Mouse (Mus musculus) right cerebral cortex, postnatal 10 days (tissue): ENCODE data around the gene Tmem158.

Experiments used
- DNase-seq, 2 experiments: peaks; one replicate each; pipeline ENCODE4 v3.0.0; 2021; ENCODE audit warnings: low spot score in 2 of 2

Tmem158 gene

DNA sequence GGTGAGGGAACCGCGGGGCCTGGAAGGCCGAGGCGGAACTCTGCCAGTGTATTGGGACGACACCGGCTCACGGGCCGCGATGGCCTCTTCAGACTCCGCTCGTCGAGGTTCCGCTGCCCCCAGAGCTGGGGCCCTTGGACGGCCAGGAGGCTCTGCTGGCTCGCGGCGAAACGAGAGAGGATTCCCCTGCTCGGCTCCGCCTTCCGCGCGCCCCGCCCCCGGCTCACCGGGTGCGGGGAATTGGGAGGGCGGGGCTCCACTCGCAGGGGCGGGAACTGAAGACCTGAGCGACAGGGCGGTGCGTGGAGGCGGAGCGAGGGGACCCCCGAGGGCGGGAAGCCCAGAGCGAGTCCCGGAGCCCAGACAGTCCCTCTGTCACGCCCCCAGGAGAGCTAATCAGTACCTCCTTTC lies at the start of gene Tmem158:
Gene Tmem158 (minus strand): TSS at position 154 of the 411 bp plus-strand sequence.
- peak; percentile 90 to 93 for DNase-seq

DNA sequence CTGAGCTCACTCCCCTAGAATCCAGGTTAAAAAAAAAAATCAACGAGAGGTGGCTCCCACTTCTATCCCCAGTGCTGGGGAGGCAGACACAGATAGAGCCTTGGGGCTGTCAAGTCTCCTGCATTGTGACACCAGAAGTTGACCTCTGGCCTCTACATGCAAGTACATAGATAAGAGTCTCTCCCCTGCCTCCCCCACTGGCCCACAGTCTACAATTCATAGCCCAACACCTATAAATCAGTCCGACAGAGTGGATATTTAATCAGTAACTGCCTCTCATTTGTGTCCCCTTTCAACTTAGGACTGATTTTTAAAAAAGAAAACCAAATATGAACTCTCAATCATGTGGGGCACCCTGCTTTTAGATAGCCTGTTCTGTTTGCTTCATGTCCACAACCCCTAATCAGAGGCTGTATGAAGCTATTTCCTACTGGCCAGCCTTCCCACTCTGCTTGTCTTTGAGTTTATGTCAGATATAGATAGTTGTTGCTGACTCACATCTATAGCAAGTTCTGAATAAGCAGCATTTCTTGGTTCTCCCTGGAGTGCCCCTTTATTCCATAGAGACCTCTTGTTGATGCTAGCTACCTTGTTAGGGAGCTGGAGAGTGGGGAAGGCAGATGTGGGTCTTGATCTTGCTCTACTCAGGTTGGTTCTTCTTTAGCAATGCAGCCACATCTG lies 49.3 kb upstream of the Tmem158 start:
- no peak for DNase-seq

DNA sequence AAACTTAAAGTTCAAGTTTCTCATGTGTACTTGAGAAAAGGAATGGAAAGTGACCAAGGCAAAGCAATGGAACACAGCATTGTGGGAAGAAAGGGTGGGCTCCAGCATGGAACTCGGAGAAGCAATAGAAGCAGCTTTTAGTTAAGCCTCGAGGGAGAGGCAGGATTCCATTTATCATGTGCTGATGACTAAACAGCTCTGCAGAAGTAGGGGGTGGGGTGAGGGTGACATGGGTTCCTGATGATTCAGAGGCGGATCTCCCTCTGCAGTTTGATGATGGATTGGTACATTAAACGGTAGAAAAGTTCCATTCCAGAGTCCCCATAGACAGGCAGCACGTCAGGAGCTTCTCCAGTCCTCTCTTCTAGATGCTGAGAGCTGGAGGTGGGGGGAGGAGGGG lies 48.5 kb upstream of the Tmem158 start:
- DNase-seq, result no peak

DNA sequence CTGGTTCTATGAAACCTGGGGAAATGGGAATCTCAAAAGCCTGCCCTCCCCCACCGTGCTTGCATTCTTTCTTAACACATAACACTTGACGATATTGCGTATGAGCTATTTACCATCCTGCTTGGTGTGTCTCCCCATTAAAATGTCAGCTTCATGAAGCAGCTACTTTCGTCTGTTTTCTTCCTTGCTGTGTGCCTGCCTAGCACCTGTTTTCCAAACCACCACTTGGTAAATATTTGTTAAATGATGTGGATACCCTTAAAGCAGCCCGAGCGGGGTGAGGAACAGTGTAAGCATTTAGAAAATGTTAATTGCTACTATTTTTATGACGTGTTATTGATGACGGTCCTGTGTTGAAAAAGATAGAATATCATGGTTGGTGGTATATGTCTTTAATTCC lies 44.4 kb upstream of the Tmem158 start:
- no peak for DNase-seq

DNA sequence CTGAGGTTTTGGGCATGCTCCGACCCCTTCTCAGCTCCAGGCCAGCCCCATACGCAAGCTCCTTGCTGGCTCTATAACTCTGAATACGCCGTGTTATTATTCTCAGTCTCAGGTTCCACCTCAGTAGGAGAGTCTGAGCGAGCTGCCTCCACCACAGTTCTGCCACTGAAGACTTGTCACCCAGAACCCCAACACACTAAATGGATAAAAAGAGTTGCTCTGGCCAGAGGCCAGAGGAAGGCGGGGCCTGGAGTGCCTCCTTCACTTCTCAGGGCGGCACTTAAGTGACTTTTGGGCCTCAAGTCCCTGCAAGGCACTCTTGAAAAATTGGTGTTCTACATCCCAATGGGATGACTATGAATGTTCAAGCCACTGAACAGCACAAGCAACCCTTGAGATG lies 43.4 kb upstream of the Tmem158 start:
- DNase-seq, result no peak

DNA sequence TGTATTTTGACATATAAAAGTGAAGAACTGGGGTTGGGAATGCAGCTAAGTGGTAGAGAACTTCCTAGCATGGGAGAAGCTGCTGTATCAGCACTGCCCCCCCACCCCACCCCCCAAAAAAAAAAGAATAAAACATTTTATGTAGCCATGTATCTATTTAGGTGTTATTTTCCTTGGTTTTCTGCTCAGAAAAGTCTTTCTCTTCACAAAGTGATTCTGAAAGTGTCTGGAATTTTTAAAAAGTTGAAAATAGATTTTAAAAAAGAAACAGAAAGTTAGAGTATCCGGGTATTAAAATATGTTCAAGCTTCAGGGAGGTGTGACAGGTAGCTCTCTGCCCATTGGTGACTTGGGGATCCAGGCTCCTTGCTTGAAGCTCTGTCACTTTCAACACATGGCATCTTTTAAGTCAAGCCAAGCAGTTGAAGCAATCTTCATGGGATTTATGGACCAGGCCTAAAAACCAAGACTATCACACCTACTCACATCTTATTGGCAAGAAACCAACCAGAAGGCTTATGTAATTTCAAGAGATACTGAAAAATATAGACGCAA lies 42.3 kb upstream of the Tmem158 start:
- DNase-seq, result no peak

DNA sequence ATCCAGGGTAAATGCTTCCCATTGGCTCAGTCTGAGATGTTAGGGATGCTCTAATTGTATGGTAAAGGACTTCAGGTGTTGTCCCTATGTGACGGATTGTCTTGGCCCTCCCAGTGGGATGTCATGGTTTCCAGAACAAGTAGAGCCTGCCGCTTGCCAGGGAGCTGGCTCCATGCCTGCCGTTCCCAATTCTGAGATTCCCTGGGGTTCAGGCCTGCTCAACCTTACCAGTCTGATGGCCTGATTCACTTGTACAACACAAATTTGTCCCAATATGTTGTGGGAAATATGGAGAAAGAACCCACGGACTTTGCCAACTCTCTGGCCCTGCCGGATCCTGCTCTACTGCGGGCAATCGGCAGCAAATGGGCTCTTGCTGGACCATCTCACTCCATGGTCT lies 37.3 kb upstream of the Tmem158 start:
- no peak for DNase-seq

DNA sequence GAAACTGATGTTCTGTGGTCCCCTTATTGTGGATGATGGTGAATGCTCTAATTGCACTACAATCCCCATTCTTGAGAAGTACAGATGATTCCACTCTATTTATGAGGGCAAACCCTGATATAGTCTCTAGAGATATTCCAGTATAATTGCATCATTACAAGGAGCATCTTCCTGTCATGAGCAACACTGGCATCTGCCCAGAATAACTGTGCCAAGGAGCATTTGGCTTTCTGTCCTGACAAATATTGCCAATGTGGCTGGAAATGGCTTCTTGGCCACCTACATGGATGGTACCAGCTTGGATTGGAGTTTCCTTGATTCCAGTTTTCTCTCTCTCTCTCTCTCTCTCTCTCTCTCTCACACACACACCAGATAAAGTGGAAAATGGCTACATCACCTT lies 35.7 kb upstream of the Tmem158 start:
- DNase-seq, result no peak

DNA sequence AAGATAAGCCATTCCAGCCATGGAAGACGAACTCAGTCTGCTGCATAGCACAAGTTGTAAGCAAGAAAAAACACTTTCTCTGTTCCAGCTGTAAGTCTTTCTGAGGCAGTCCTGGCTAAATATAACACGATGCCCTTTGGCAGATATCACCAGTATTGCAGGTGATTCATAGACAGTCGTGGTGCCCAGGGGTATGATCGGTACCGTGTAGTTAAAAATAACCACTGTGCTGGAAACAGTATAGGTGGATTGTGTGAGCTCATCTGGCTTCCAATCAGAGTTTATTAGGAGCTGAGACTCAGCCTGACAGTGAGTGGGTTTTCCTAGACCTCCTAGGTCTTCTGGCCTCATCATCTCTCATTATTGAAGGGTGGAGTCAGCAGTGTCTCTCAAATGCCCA lies 34.0 kb upstream of the Tmem158 start:
- no peak for DNase-seq

DNA sequence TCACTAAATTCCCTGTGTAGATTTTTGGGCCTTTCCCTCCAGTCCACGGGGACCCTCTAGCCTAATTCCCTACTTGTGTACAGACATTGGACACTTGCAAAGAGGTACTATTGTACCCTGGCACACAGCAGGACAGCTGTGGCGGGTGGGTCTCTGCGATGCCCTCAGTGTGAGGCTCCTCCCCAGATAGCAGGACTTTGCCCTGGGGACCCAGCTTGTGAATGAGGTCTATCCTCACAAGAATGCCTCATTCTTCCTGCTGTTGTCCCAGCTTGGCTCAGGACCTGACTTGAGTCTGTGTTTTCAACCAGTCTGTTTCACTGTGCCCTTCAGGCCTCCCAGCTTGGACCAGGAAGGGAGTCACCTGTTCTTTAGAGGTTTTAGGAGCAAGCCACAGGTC lies 27.8 kb upstream of the Tmem158 start:
- no peak for DNase-seq

DNA sequence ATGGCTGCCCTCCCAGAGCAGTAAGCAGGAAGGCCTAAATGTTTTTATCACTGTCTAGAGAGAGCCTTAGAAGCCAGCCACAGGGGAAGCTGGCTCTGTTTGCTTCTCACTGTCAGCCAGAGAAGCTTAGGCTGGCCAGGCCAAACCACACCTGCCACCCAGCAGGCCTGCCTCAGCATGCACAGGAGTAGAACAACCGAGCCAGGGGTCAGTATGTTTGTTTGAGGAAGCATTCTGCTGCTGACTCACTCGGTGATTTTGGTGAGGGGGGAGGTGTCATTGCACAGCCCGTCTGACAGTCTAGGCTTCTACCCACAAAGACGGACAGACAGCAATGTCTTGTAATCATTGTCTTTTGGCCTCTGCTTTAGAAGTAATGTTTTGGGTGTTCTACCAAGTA lies 25.1 kb upstream of the Tmem158 start:
- no peak for DNase-seq

DNA sequence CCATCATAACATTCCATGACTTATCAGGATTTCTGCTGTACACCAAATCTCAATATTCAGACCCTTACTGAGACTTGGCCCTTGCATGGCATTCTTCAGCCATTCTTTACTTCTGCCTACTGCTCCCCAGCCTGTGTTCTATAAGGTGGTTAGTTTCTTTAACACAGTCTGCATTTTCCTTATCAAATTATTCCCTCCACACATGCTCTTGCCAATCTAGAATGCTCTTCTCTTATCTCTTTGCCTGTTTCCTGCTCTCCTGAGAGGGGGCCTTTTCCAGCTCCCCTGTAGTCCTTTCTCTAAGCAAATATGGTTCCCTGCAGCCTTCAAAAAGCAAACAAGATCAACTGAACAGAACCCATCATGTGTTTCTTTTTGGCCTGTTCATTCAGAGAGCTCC lies 20.2 kb upstream of the Tmem158 start:
- DNase-seq, result no peak

DNA sequence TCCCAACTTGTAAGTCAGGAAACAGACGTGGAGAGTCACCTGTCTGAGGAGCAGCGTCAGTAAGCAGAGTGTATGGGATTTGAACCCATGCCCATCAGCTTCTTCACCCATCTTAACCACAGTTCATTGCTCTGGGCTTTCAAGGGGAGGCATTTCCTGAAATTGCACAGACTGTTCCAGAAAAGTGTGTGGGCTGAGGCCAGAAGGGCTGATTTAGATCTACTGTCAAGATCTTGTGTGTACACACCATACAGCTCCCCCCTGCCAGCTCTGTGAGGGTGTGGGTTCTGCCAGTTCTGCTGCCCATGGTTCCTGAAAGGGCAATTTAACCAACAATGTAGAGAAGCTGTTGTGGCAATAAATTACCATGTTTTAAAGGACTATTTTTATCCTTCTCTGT lies 17.4 kb upstream of the Tmem158 start:
- DNase-seq, result no peak

DNA sequence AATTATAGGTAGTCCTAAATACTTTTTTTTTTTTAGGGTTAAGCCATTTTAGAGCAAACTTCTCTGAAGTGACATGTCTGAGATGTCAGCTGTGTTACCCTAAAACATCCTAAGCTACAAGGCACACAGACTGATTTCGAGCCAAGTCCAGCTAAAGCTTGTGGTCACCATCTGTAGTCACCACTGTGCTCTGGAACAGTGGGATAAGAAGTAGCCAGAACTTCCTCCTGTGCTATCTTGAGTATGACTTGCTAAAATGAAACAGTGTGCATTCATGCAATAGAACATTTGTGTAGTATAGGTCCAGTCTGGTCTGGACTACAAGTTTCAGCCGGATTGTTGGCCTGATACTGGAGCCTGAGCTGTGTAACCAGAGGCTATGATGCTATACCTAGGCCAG lies 14.8 kb upstream of the Tmem158 start:
- no peak for DNase-seq

DNA sequence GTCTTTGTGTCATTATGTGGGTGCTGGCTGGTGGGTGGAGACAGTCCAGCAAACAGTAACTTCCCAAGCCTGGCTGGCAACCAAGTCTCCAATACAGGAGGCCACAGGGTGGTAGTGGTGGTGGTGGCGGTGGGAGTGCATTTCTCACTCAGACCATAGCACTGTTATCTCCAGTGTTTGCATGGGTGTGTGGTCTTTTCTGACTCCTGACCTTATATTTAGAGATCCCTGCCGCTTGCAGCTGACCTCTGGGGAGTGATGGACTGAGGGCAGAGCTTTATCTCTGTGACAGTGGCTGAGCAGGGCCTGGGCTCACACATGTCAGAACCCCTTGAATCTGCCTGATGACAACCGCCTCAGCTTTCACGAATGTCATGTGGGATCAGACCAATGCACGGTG lies 14.1 kb upstream of the Tmem158 start:
- no peak for DNase-seq

DNA sequence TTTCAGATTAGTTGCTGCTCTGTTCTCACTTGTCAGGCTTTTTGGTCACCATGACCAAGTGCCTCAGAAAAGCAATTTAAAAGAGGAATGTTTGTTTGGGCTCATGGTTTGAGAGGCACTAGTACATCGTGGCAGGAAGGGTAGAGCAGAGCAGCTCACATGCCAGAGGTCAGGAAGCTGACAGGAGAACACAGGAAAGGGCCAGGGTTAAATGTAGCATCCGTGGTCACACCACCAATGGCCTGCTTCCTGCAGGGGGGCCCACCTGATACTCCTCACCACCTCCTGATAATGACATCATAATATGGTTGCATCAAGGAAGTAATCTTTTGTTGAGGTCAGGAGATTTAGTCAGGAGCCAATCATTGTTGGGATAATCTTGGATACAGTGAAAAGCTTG lies 13.3 kb upstream of the Tmem158 start:
- no peak for DNase-seq

DNA sequence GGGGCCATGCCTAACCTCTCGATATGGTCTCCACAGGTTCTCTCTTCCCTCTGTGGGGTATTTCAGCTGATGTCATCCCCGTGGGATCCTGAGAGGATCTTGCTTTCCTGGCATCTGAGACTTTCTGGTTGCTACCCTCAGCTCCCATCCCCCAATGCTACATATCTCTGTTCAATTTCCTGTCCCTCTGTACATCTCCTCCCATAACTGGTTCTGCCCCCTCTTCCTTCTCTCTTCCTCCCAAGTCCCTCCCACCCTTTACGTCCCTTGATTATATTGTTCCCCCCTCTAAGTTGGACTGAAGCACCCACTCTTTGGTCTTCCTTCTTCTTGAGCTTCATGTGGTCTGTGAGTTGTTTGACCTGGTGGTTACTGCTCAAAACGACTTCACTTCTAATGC lies 11.0 kb upstream of the Tmem158 start:
- no peak for DNase-seq

DNA sequence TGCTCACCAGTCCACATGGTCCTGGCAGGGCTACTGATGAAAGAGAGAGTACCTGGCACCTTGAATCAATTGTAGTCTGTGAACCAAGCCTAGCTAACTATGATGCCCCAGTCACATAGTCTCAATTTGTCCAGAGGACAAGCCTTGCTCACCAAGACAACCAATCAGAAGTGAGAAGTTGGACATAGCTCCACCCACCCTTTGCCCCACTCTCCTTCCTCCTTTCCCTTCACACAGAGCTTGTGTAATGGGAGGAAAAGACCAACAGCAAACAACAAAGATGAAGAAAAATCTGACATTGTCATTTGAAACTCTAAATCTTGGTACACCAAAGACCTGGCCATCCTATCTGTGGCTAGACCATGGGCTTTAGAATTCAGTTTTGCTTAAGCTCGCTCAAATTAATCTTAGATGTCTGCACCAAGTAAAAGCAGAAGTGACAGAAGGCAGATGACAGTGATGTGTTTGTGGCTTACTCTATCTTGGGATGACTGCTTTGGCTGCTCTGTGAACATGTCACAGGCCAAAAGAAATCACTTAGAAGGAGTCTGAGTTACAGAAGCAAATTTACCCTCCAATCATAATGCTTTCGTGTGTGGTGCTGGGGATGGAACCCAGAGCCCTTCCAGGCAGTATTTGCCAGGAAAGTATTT lies 9.5 kb upstream of the Tmem158 start:
- DNase-seq, result no peak

DNA sequence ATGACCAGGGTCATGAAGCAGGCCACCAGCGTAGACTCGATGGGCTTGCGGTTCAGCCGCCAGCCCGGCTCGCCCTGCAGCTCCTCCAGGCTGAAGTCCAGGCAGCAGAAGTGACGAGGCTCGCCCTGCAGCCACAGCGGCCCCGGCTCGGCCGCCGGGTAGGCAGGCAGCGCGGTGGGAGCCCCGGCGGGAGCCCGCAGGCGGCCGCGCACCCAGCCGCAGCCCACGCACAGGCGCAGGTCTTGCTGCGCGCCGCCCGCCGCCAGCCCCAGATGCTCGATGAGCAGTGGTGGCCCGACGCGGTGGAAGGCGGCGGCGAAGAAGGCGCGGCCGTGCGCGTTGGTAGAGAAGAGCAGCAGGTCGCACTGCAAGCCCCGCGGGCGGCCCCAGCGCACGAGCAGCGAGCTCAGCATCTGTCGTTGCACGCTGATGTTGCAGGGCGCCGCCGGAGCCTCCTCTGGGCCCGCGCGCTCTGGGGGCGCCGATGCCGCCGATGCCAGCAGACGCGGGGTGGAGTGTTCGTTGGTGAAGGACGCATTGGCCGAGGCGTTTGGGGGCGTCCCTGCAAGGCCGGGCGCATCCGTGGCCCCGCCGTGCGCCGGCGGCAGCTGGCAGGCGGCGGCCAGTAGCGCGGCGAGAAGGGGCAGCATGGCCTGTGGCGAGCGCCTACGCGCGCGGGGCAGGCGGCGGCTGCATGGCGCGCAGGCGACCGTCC lies 511 bp downstream of the Tmem158 start:
- DNase-seq, result peak; percentile 71 to 75

DNA sequence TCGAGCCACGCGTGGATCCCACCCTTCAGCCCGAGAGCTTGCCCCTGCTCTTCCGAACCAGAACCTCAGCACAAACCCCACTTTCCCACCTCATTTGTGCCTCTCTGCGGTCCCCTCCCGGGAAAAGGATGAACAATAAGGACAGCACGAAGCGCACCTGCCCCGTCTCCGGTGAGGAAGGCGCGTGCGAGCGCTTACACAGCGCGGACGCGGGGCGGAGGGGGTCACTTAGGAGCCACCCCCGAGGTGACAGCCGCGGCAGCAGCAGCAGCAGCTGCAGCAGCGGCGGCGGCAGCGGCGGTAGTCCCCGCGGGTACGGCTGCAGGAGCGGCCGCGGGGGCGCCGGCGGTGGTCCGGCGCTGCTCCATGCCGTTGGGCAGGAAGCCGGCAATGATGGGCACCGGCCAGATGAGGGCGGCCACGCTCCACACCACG lies 1.1 kb downstream of the Tmem158 start:
- DNase-seq, result peak; percentile 87

DNA sequence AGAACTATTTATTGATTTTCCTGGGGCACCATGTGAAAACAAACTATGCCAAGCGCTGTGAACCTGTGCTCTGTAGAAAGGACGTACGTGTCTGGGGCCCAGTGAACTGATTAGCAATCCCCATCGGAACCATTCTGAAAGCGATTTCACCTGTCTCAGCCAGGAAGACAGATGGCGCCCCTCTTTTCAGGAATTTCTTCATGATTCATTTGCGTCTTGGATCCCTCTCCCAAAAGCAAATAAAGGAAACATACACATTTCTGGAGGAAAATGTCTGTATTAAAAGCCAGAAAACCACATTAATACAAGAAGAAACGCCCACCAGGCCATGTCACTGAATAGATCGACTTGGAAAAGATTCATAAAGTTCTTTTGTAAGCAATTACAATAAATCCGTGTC lies 1.8 kb downstream of the Tmem158 start:
- DNase-seq, result peak; percentile 37 to 49

DNA sequence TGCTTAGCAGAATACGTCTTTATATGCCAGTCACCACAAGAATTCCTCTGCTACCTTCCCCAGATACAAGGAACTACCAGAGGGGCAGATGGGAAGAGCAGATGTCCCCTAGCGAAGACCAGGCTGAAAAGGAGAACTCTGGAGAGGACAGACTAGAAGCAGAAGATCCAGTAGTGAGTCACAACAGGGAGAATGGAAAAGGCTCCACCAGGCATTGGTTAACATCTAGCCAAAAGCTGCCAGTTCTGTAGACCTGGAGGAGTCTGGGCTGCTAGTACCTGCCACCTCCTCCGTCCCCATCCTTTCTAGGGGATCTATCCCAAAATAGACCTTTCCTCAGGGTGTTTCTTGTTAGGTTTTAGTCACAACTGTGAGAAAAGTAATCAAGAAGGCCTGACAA lies 4.8 kb downstream of the Tmem158 start:
- DNase-seq, result no peak

DNA sequence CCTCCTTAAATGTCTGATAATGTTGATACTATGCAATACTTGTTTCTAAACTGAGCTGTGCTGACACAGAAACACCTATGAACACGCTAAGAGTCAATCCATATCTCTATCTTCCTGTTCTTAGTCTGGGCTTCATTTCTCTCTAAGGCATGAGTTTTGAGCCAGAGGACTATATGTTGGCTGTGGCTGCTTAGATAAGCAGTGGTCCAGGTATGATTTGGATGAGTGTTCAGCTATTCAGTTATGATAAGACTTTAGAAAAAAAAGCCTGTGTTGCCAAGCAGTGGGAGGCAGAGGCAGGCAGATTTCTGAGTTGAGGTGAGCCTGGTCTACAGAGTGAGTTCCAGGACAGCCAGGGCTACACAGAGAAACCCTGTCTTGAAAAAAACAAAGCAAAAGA lies 12.6 kb downstream of the Tmem158 start:
- DNase-seq, result no peak
